Mouse (Mus musculus): ENCODE data around the gene Eid2. TPM values are rescaled to one million over a fixed set of nuclear protein-coding genes. Genes with fewer than 3 reads are reported as not detected.
A peak's percentile ranks its signal among the peaks of the same experiment; 100 is the strongest.

Gene Eid2
- polyA plus RNA-seq, 1 experiment from 2014 or later = 4.6 TPM

DNA sequence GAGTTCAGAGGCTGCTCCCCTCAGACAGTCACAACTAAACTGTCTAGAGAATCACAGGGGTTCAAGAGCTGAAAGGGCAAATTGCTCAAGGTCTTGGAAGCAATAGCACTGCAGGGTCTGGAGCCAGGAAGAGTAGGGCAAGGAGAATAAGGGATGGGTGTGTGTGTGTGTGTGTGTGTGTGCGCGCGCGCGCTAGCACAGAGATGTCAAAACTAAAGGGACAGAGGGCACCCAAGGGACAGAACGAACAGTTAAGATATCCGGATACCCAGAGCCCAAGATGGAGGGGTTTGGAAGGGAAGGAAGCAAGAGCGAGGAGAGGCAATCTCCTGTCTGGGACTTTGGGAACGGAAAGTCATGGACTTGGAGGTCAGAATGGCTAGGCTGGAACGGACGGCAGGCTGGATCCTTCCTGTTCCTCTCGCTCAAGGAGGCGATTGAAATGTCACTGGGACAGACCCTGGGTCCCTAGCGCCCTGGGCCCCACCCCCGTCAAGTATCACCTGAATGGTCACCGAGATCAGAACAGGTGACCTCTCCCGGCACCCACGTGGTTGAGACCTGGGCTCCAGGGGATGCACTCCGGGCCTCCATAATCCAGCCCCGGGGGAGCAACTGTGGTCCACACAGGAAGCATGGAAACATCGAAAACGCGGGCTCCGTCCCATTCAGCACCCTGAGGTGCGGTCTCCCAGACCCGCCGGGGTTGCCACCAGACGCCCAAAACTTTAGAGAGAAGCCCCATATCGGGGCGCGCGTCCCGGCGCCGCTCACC is 43.7 kb downstream of the Eid2 start:
- 6% methylated on average over 35 of the region's 35 CpGs for WGBS (ENCODE audit: missing documents)
- Histone ChIP-seq H3K79me2 (ENCODE audit: inconsistent target) (peaks cover 14% of the 10 kb centered on the region), H3K36me3 (ENCODE audit: inconsistent target) (peaks cover 33% of the 10 kb centered on the region), H3K27ac (peak overlapping the region; percentile 32), H3K4me3 (ENCODE audit: inconsistent target) (peak overlapping the region; percentile 100)

DNA sequence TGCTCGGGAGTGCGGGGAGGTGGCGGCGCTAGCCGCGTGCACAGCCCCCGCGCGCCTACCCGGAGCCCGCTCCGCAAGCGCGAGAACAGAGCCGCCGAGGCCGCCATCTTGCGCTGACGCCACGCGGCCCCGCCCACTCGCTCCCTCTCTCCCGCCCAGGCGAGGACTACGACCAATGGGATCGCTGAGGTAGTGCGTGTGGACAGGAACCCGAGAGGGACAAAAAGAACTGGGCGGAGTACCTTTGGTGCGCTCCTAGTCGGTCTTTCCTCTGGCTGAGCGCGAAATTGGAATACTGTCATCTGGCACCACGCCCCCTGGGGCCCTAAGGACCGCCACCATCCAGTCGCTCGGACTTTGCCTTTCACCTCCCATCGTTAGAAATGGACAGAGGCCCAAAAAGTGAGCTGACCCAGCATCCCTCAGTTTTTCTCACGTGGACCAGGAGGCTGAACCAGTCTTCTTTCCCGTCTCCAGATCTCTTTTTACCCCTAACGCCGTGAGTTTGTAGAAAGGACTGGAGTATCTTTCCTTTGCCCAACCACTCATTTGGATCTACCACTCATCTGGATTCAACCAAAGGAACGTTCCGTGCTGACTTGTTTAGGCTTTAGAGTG is 44.4 kb downstream of the Eid2 start, which contains the start of gene Timm50:
Gene Timm50 (minus strand): TSS at position 147 of the 618 bp plus-strand sequence.
- peaks cover 14% of the 10 kb centered on the region for H3K79me2 ChIP-seq (ENCODE audit: inconsistent target)
- peak within 1 kb of the TSS; percentile 100 for H3K4me3 ChIP-seq (ENCODE audit: inconsistent target)
- peaks cover 33% of the 10 kb centered on the region for H3K36me3 ChIP-seq (ENCODE audit: inconsistent target)
- peak within 1 kb of the TSS; percentile 32 for H3K27ac ChIP-seq
- under 1% methylated on average over 42 of the region's 45 CpGs for whole genome bisulfite sequencing (ENCODE audit: missing documents)

DNA sequence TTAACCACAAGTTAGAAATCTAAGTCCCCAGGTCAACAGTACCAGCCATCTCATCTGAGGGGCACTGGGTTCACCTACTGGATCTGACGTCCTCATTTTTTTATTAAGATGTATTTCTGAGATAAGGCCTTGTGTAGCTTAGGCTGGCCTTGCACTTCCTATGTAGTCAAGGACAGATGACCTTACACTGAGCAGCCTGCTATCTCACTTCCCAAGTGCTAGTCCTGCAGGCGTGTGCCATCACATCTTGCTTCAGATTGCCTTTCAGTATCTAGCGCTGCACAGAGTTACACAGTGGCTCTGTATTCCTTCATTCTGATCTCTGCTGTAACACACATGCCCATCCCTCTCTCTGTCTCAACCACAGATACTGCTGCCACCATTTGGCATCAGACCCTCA is 50.4 kb downstream of the Eid2 start:
- Histone ChIP-seq H3K79me2 (ENCODE audit: inconsistent target) (no peaks in the 10 kb centered on the region), H3K36me3 (ENCODE audit: inconsistent target) (peaks cover 74% of the 10 kb centered on the region), H3K4me3 (ENCODE audit: inconsistent target) (no peak overlapping the region), H3K27ac (no peak overlapping the region)
- 91% methylated on average over 3 of the region's 3 CpGs for WGBS (ENCODE audit: missing documents)

- 96% methylated on average over 17 of the region's 17 CpGs for WGBS (ENCODE audit: missing documents)
- peaks cover 81% of the 10 kb centered on the region for H3K36me3 ChIP-seq (ENCODE audit: inconsistent target)
- no peak overlapping the region for H3K27ac ChIP-seq
- no peak overlapping the region for H3K4me3 ChIP-seq (ENCODE audit: inconsistent target)
- no peaks in the 10 kb centered on the region for H3K79me2 ChIP-seq (ENCODE audit: inconsistent target)
Observed at GRCm38 (mm10) chr7:28318714-28319113, 51.0 kb downstream of the Eid2 start.

Other genes with a start within 250 kb of the Eid2 start
- gene Psmc4, start 217.8 kb upstream of the Eid2 start, polyA plus RNA-seq (2018) = 88.3 to 136 TPM (median 104 TPM) in 3 replicates
- gene Fcgbp, start 196.6 kb upstream of the Eid2 start, polyA plus RNA-seq (2018) = not detected in 3 replicates
- not detected in 3 replicates for gene 9530053A07Rik, start 138.4 kb upstream of the Eid2 start, polyA plus RNA-seq (2018)
- 53.7 to 146 TPM (median 80.2 TPM) in 3 replicates for gene Fbl, start 98.2 kb upstream of the Eid2 start, polyA plus RNA-seq (2018)
- gene Dyrk1b, start 88.4 kb upstream of the Eid2 start, polyA plus RNA-seq (2018) = 2.6 to 13.6 TPM (median 7.4 TPM) in 3 replicates
- 3.2 to 4.7 TPM (median 4.1 TPM) in 3 replicates for gene Eid2b, start 9.9 kb downstream of the Eid2 start, polyA plus RNA-seq (2018)
- gene Selenov, start 23.3 kb downstream of the Eid2 start, polyA plus RNA-seq (2018) = not detected in 3 replicates
- gene Dll3, start 34.4 kb downstream of the Eid2 start, polyA plus RNA-seq (2018) = not detected in 3 replicates
- gene Timm50, start 44.2 kb downstream of the Eid2 start, polyA plus RNA-seq (2018) = 15.4 to 48.5 TPM (median 20.8 TPM) in 3 replicates
- 73.4 to 112 TPM (median 77.6 TPM) in 3 replicates for gene Supt5, start 70.9 kb downstream of the Eid2 start, polyA plus RNA-seq (2018)
- 335 to 822 TPM (median 800 TPM) in 3 replicates for gene Rps16, start 82.8 kb downstream of the Eid2 start, polyA plus RNA-seq (2018)
- gene Plekhg2, start 104.7 kb downstream of the Eid2 start, polyA plus RNA-seq (2018) = 3.6 to 7.0 TPM (median 5.4 TPM) in 3 replicates
- 67.8 to 98.8 TPM (median 74.9 TPM) in 3 replicates for gene Zfp36, start 112.4 kb downstream of the Eid2 start, polyA plus RNA-seq (2018)
- gene Med29, start 124.8 kb downstream of the Eid2 start, polyA plus RNA-seq (2018) = 13.6 to 20.0 TPM (median 16.3 TPM) in 3 replicates
- 72.5 to 257 TPM (median 75.2 TPM) in 3 replicates for gene Paf1, start 125.1 kb downstream of the Eid2 start, polyA plus RNA-seq (2018)
- gene Gmfg, start 169.6 kb downstream of the Eid2 start, polyA plus RNA-seq (2018) = 66.4 to 177 TPM (median 158 TPM) in 3 replicates
- gene Lrfn1, start 184.1 kb downstream of the Eid2 start, polyA plus RNA-seq (2018) = 0.24 to 1.4 TPM (median 0.89 TPM) in 3 replicates
- not detected in 3 replicates for gene Ifnl2, start 242.6 kb downstream of the Eid2 start, polyA plus RNA-seq (2018)